In genomic region chr10:94107168-94107567, GRCm38 (mm10) we compare ENCODE assay signal across 9 mouse cellular contexts. TPM values are rescaled to one million over a fixed set of nuclear protein-coding genes. Genes with fewer than 3 reads are reported as not detected.
DNase-seq lines count a peak whose midpoint lies in the region; ATAC-seq and TF ChIP-seq lines count a peak whose summit lies in the region.
"Had no signal": no experiment of that assay in that cellular context is flagged by ENCODE, and none has a peak within 500 bp of the region (broad histone marks: within the 10 kb centered on the region; RNA-seq: fewer than 3 reads in every experiment).

No protein-coding gene starts in this region.

- no peaks in the 10 kb centered on the region for H3K36me3 ChIP-seq in heart, embryonic 11.5 days (ENCODE audit: control insufficient read depth, insufficient read depth, low read length)
- H3K36me3 ChIP-seq in kidney, postnatal 0 days (ENCODE audit: insufficient read depth, low read length), result 0 out of 2 replicates have a peak, but pooled peaks cover 5% of the 10 kb centered on the region

- no peak overlapping the region for H3K27ac ChIP-seq in heart, embryonic 11.5 days (ENCODE audit: low read depth, low read length)
- no peak overlapping the region for H3K27ac ChIP-seq in kidney, postnatal 0 days

- H3K9me3 ChIP-seq in heart, embryonic 11.5 days (replicated peaks; ENCODE audit: control insufficient read depth, low read length), result no peaks in the 10 kb centered on the region
- no peaks in the 10 kb centered on the region for H3K9me3 ChIP-seq in kidney, postnatal 0 days (replicated peaks; ENCODE audit: low read length)

- peak; percentile 98 for DNase-seq in heart, adult 11 months
- peak; percentile 65 for DNase-seq in heart, adult 8-10 months (ENCODE audit: low spot score)
- peak; percentile 77 for DNase-seq in kidney, postnatal 0 days (ENCODE audit: low spot score)
- DNase-seq in lung, postnatal 36 days, result peak; percentile 69
- DNase-seq in MN1 (ENCODE audit: low spot score), result no peak
- DNase-seq in thymus, adult 18-20 months, result no peak

- 59% methylated on average over 4 of the region's 4 CpGs for WGBS in heart, embryonic 11.5 days (ENCODE audit: insufficient replicate concordance)
- 23% methylated on average over 4 of the region's 4 CpGs for WGBS in kidney, postnatal 0 days

- no peaks in the 10 kb centered on the region for H3K27me3 ChIP-seq in heart, embryonic 11.5 days (ENCODE audit: control insufficient read depth, insufficient read depth, low read length)
- no peaks in the 10 kb centered on the region for H3K27me3 ChIP-seq in kidney, postnatal 0 days (ENCODE audit: insufficient read depth, low read length)

- no peak overlapping the region for H3K9ac ChIP-seq in heart, embryonic 11.5 days (ENCODE audit: low read depth, low read length)
- H3K9ac ChIP-seq in kidney, postnatal 0 days (ENCODE audit: low read depth, low read length), result no peak overlapping the region

- H3K4me3 ChIP-seq in heart, embryonic 11.5 days (ENCODE audit: low read depth, low read length), result no peak overlapping the region
- H3K4me3 ChIP-seq in kidney, postnatal 0 days (replicated peaks; ENCODE audit: low read depth, low read length), result no peak overlapping the region

- no peak for ATAC-seq in heart, embryonic 11.5 days (replicated peaks; ENCODE audit: insufficient number of reproducible peaks, low FRiP score, low TSS enrichment)
- ATAC-seq in kidney, postnatal 0 days (replicated peaks; ENCODE audit: low FRiP score, low read depth), result 0 out of 2 replicates have a peak, but pooled peaks have one; percentile 40
- no peak for ATAC-seq in monocyte, adult 5-6 weeks (replicated peaks; ENCODE audit: insufficient number of reproducible peaks, low FRiP score, low TSS enrichment, poor library complexity, severe bottlenecking)
- ATAC-seq: CD4-positive, CD25-positive, alpha-beta regulatory T cell, adult 4 months had no signal

- no peak for TF ChIP-seq CTCF in kidney, postnatal 0 days (IDR thresholded peaks at IDR 0.05; ENCODE audit: low read depth)

- no peak overlapping the region for H3K4me2 ChIP-seq in heart, embryonic 11.5 days
- H3K4me2 ChIP-seq in kidney, postnatal 0 days (ENCODE audit: low read length), result no peak overlapping the region

- no peaks in the 10 kb centered on the region for H3K4me1 ChIP-seq in heart, embryonic 11.5 days (ENCODE audit: control insufficient read depth, insufficient read depth, low read length)
- no peaks in the 10 kb centered on the region for H3K4me1 ChIP-seq in kidney, postnatal 0 days (replicated peaks; ENCODE audit: insufficient read depth, low read length)

RNA-seq across cellular contexts. Expression of gene Nr2c1, which starts 40.7 kb away (rescaled TPM):
- 8.1 and 8.7 TPM in 2 replicates for polyA plus RNA-seq in heart, embryonic 11.5 days (2014; fragmentation: Nextera tagmentation; extraction: Ambion mirVana)
- total RNA-seq in heart, adult 8-10 months (2022), result 1 to 10 TPM; 5.7 to 6.4 (median 6.0) TPM
- polyA plus RNA-seq in kidney, postnatal 0 days (2015; fragmentation: Nextera tagmentation; extraction: Ambion mirVana), result 5.7 and 6.4 TPM in 2 replicates
- 1.6 to 6.9 TPM (median 2.2 TPM) in 3 replicates for total RNA-seq in monocyte, adult 5-6 weeks (2017)

Comparison
In these comparisons a context has a peak if more than half of its experiments do, and no peak if none do; other contexts are left out.
1. DNase-seq: peak in heart, adult 11 months (single experiment), heart, adult 8-10 months (single experiment), kidney, postnatal 0 days (single experiment) and lung, postnatal 36 days (single experiment); none in MN1 (single experiment) and thymus, adult 18-20 months (0 of 2).